Mouse (Mus musculus) limb, embryonic 14.5 days (tissue): ENCODE measurements around the gene Tmem52b. TPM values are rescaled to one million over a fixed set of nuclear protein-coding genes. Genes with fewer than 3 reads are reported as not detected.

ENCODE experiments used
- ATAC-seq: fragments of 200-750 bp; cut with Nextera tagmentation; 2 replicates; pipeline ENCODE4 v1.8.0; 2017; ENCODE audit warnings: low read depth, moderate number of reproducible peaks, moderate TSS enrichment; ENCODE audit not compliant: low FRiP score
- DNase-seq: peaks from one replicate; pipeline ENCODE4 v3.0.0-alpha.2; 2015; ENCODE audit warnings: low spot score
- H3K27ac ChIP-seq: fragments of 300-500 bp; sonication (generic); replicated peaks from 2 replicates; pipeline ENCODE4 v1.5.1; 2014; ENCODE audit warnings: low read depth, mild to moderate bottlenecking, low read length, moderate library complexity, mixed read lengths
- H3K27me3 ChIP-seq: fragments of 300-500 bp; sonication (generic); 2 replicates; pipeline ENCODE4 v1.6.1; 2014; ENCODE audit warnings: low read length, mixed read lengths; ENCODE audit not compliant: control insufficient read depth, insufficient read depth
- H3K36me3 ChIP-seq: fragments of 300-500 bp; sonication (generic); 2 replicates; pipeline ENCODE4 v1.6.1; 2014; ENCODE audit warnings: mild to moderate bottlenecking, low read length, moderate library complexity, mixed read lengths; ENCODE audit not compliant: control insufficient read depth, insufficient read depth
- H3K4me1 ChIP-seq: fragments of 300-500 bp; sonication (generic); 2 replicates; pipeline ENCODE4 v1.6.1; 2014; ENCODE audit warnings: antibody characterized with exemption, low read length, mixed read lengths; ENCODE audit not compliant: control insufficient read depth, insufficient read depth
- H3K4me2 ChIP-seq: fragments of 300-500 bp; sonication (generic); replicated peaks from 2 replicates; pipeline ENCODE4 v1.6.1; 2014; ENCODE audit warnings: low read depth, mild to moderate bottlenecking, low read length, moderate library complexity; ENCODE audit not compliant: severe bottlenecking
- H3K4me3 ChIP-seq: fragments of 300-500 bp; sonication (generic); replicated peaks from 2 replicates; pipeline ENCODE4 v1.5.1; 2014; ENCODE audit warnings: low read length
- H3K9ac ChIP-seq: fragments of 300-500 bp; sonication (generic); 2 replicates; pipeline ENCODE4 v1.6.1; 2014; ENCODE audit warnings: mild to moderate bottlenecking, low read depth, low read length, moderate library complexity; ENCODE audit not compliant: severe bottlenecking
- H3K9me3 ChIP-seq: fragments of 300-500 bp; sonication (generic); 2 replicates; pipeline ENCODE4 v1.6.1; 2016; ENCODE audit warnings: low read length; ENCODE audit not compliant: control insufficient read depth
- POLR2A ChIP-seq: fragments of 200-500 bp; IDR thresholded peaks from 2 replicates; pipeline ENCODE4 v1.8.0; 2012; ENCODE audit warnings: inconsistent platforms, mild to moderate bottlenecking, moderate library complexity, borderline replicate concordance; ENCODE audit not compliant: insufficient read depth, insufficient read length; ENCODE audit errors: extremely low read depth
- WGBS: fragments of 180-500 bp; shearing (Covaris S2); extraction: QIAGEN DNeasy Blood & Tissue Kit; methylation state at CpG from one replicate; pipeline ENCODE4 v1.1.7; 2014; 5-methylcytosine and 5-hydroxymethylcytosine counted together
- polyA plus RNA-seq, 2 experiments: library from polyadenylated mRNA; depleted of rRNA in 1 of 2; stranded (reverse) in 1 of 2; unstranded in 1 of 2; fragments of >200 nt; fragmentation: Nextera tagmentation in 1 of 2; extraction: Ambion mirVana in 1 of 2; gene quantifications; 2 replicates each; pipeline versions ENCODE4 v1.2.1 to v1.2.3; 2012 to 2014

Tmem52b gene
- polyA plus RNA-seq, 2 experiments, result not detected

GRCm38 (mm10) chr6:129516388-129516787, 4.0 kb downstream of the Tmem52b start:
- no peak overlapping the region for H3K27ac ChIP-seq
- no peak overlapping the region for H3K4me2 ChIP-seq
- peaks cover 9% of the 10 kb centered on the region for H3K4me1 ChIP-seq
- H3K9ac ChIP-seq, result no peak overlapping the region
- WGBS, result 84% methylated on average over 10 of the region's 10 CpGs
- no peak for TF ChIP-seq POLR2A
- no peaks in the 10 kb centered on the region for H3K9me3 ChIP-seq
- H3K4me3 ChIP-seq, result no peak overlapping the region
- no peaks in the 10 kb centered on the region for H3K36me3 ChIP-seq
- ATAC-seq (no peak), DNase-seq (no peak)
- H3K27me3 ChIP-seq, result no peaks in the 10 kb centered on the region

GRCm38 (mm10) chr6:129517752-129518408, 5.5 kb downstream of the Tmem52b start:
- no peak overlapping the region for H3K27ac ChIP-seq
- H3K9me3 ChIP-seq, result no peaks in the 10 kb centered on the region
- no peaks in the 10 kb centered on the region for H3K36me3 ChIP-seq
- H3K27me3 ChIP-seq, result no peaks in the 10 kb centered on the region
- no peak overlapping the region for H3K4me2 ChIP-seq
- ATAC-seq (peak; percentile 80), DNase-seq (peak; percentile 70)
- peaks cover 3% of the 10 kb centered on the region for H3K4me1 ChIP-seq
- 45% methylated on average over 2 of the region's 2 CpGs for WGBS
- H3K4me3 ChIP-seq, result no peak overlapping the region
- no peak for TF ChIP-seq POLR2A
- H3K9ac ChIP-seq, result no peak overlapping the region

GRCm38 (mm10) chr6:129526069-129526468, 13.7 kb downstream of the Tmem52b start:
- no peak for TF ChIP-seq POLR2A
- Histone ChIP-seq H3K4me3 (no peak overlapping the region), H3K27ac (no peak overlapping the region), H3K36me3 (no peaks in the 10 kb centered on the region), H3K27me3 (no peaks in the 10 kb centered on the region), H3K4me2 (no peak overlapping the region), H3K9ac (no peak overlapping the region), H3K4me1 (no peaks in the 10 kb centered on the region), H3K9me3 (no peaks in the 10 kb centered on the region)
- ATAC-seq (no peak), DNase-seq (no peak)

GRCm38 (mm10) chr6:129527416-129527815, 15.1 kb downstream of the Tmem52b start:
- H3K27me3 ChIP-seq, result no peaks in the 10 kb centered on the region
- WGBS, result 84% methylated on average over 2 of the region's 2 CpGs
- H3K9me3 ChIP-seq, result no peaks in the 10 kb centered on the region
- H3K4me3 ChIP-seq, result no peak overlapping the region
- H3K9ac ChIP-seq, result no peak overlapping the region
- no peak overlapping the region for H3K4me2 ChIP-seq
- TF ChIP-seq POLR2A, result no peak
- no peaks in the 10 kb centered on the region for H3K36me3 ChIP-seq
- no peaks in the 10 kb centered on the region for H3K4me1 ChIP-seq
- no peak overlapping the region for H3K27ac ChIP-seq
- no peak for ATAC-seq
- no peak for DNase-seq

GRCm38 (mm10) chr6:129529605-129530004, 17.2 kb downstream of the Tmem52b start:
- no peaks in the 10 kb centered on the region for H3K36me3 ChIP-seq
- DNase-seq (no peak), ATAC-seq (no peak)
- no peaks in the 10 kb centered on the region for H3K27me3 ChIP-seq
- peaks cover 7% of the 10 kb centered on the region; the same call in 1 of the 2 replicates for H3K4me1 ChIP-seq
- no peaks in the 10 kb centered on the region for H3K9me3 ChIP-seq
- H3K4me2 ChIP-seq, result no peak overlapping the region
- no peak overlapping the region for H3K4me3 ChIP-seq
- WGBS, result 86% methylated on average over 1 of the region's 1 CpGs
- H3K9ac ChIP-seq, result no peak overlapping the region
- no peak for TF ChIP-seq POLR2A
- H3K27ac ChIP-seq, result no peak overlapping the region
